Mouse (Mus musculus) myocyte (in vitro differentiated cells): ENCODE data around the gene Prox1. TPM values are rescaled to one million over a fixed set of nuclear protein-coding genes. Genes with fewer than 3 reads are reported as not detected.

Source experiments
- H3K27me3 ChIP-seq: one replicate; pipeline ENCODE4 v1.6.1; 2011; ENCODE audit not compliant: control insufficient read depth, insufficient read depth, insufficient read length
- H3K36me3 ChIP-seq: one replicate; pipeline ENCODE4 v1.6.1; 2011; ENCODE audit not compliant: control insufficient read depth, insufficient read depth
- H3K4me2 ChIP-seq: one replicate; pipeline ENCODE4 v1.6.1; 2011; ENCODE audit warnings: low read depth, control low read depth
- H3K4me3 ChIP-seq: one replicate; pipeline ENCODE4 v1.5.1; 2011; ENCODE audit warnings: mild to moderate bottlenecking, control low read depth, moderate library complexity
- H3K79me2 ChIP-seq: one replicate; pipeline ENCODE4 v1.6.1; 2011; ENCODE audit not compliant: control insufficient read depth, insufficient read depth
- H3ac ChIP-seq: one replicate; pipeline ENCODE4 v1.6.1; 2011; ENCODE audit not compliant: control insufficient read depth, insufficient read length
- CEBPB ChIP-seq: IDR thresholded peaks from 2 replicates; pipeline ENCODE4 v1.6.1; 2011; ENCODE audit warnings: mild to moderate bottlenecking, moderate library complexity; ENCODE audit not compliant: poor library complexity, insufficient read depth, severe bottlenecking
- E2F4 ChIP-seq: IDR thresholded peaks from one replicate; pipeline ENCODE4 v1.6.1; 2011; ENCODE audit warnings: mild to moderate bottlenecking, control low read depth, moderate library complexity; ENCODE audit not compliant: insufficient read depth
- MAX ChIP-seq: IDR thresholded peaks from one replicate; pipeline ENCODE4 v1.6.1; 2011; ENCODE audit warnings: low read depth, mild to moderate bottlenecking, control low read depth
- MYOD1 ChIP-seq, 3 experiments: IDR thresholded peaks; one replicate each; pipeline ENCODE4 v1.6.1; 2011; ENCODE audit warnings: control low read depth in 2 of 3, low read depth in 2 of 3, mild to moderate bottlenecking in 2 of 3, moderate library complexity in 1 of 3; ENCODE audit not compliant: insufficient read length in 2 of 3, control insufficient read depth in 1 of 3
- MYOG ChIP-seq, 3 experiments: IDR thresholded peaks; one replicate each; pipeline ENCODE4 v1.6.1; 2011; ENCODE audit warnings: control low read depth in 2 of 3, low read depth in 2 of 3, mild to moderate bottlenecking in 2 of 3; ENCODE audit not compliant: insufficient read length in 2 of 3, control insufficient read depth in 1 of 3, insufficient read depth in 1 of 3
- POLR2A ChIP-seq: IDR thresholded peaks from one replicate; pipeline ENCODE4 v1.6.1; 2011; ENCODE audit warnings: low read depth, mild to moderate bottlenecking, control low read depth, moderate library complexity; ENCODE audit not compliant: insufficient read length
- POLR2AphosphoS2 ChIP-seq: IDR thresholded peaks from one replicate; pipeline ENCODE4 v1.6.1; 2011; ENCODE audit warnings: low read depth, control low read depth; ENCODE audit not compliant: insufficient read length
- REST ChIP-seq: IDR thresholded peaks from one replicate; pipeline ENCODE4 v1.6.1; 2011; ENCODE audit warnings: mild to moderate bottlenecking, control low read depth, moderate library complexity; ENCODE audit not compliant: insufficient read depth, insufficient read length
- SRF ChIP-seq: IDR thresholded peaks from one replicate; pipeline ENCODE4 v1.6.1; 2011; ENCODE audit warnings: low read depth; ENCODE audit not compliant: control insufficient read depth, insufficient read length
- TCF12 ChIP-seq: IDR thresholded peaks from one replicate; pipeline ENCODE4 v1.6.1; 2011; ENCODE audit warnings: mild to moderate bottlenecking, control low read depth; ENCODE audit not compliant: poor library complexity, insufficient read depth, severe bottlenecking
- TCF3 ChIP-seq: IDR thresholded peaks from one replicate; pipeline ENCODE4 v1.6.1; 2011; ENCODE audit warnings: low read depth, control low read depth; ENCODE audit not compliant: insufficient read length
- USF1 ChIP-seq: IDR thresholded peaks from one replicate; pipeline ENCODE4 v1.6.1; 2011; ENCODE audit warnings: low read depth, mild to moderate bottlenecking, control low read depth, moderate library complexity
- polyA plus RNA-seq: library from polyadenylated mRNA; unstranded; fragments of >200 nt; fragmentation: generic; extraction: Trizol; gene quantifications from one replicate; pipeline ENCODE4 v1.2.1, GENCODE M21; 2012; ENCODE audit warnings: missing spikeins

Prox1 gene
- polyA plus RNA-seq, 1 experiment: 0.13 TPM

DNA sequence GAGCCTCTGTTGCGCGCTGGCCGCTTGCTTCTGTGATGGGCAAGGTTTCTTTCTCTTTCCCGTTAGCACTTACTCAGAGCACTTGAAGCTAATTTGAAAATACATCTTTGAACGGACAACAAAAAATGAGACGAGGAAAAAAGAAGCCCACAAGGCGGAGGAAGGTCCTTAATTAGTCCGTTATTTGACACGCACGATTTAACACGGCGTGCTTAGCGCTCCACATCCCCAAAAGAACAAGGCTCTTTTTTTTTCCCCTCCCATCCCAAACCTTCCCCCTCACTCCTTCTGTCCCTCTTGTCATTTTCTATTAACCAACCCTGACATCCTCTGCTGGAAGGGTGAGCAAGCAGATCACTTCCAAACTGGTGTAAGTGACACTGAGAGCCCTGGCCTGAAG lies 21.5 kb upstream of the Prox1 start:
- H3K27me3 ChIP-seq: no peaks in the 10 kb centered on the region
- H3ac ChIP-seq: no peak overlapping the region
- H3K4me2 ChIP-seq: no peak overlapping the region
- no peaks in the 10 kb centered on the region for H3K79me2 ChIP-seq
- no peak overlapping the region for H3K4me3 ChIP-seq
- H3K36me3 ChIP-seq: no peaks in the 10 kb centered on the region
- TF ChIP-seq CEBPB (no peak), MYOD1 (IDR thresholded peaks at IDR 0.05; ENCODE audit: control insufficient read depth in 1 of 3, insufficient read length in 2 of 3, low read depth in 2 of 3) (no peak), SRF (no peak)

DNA sequence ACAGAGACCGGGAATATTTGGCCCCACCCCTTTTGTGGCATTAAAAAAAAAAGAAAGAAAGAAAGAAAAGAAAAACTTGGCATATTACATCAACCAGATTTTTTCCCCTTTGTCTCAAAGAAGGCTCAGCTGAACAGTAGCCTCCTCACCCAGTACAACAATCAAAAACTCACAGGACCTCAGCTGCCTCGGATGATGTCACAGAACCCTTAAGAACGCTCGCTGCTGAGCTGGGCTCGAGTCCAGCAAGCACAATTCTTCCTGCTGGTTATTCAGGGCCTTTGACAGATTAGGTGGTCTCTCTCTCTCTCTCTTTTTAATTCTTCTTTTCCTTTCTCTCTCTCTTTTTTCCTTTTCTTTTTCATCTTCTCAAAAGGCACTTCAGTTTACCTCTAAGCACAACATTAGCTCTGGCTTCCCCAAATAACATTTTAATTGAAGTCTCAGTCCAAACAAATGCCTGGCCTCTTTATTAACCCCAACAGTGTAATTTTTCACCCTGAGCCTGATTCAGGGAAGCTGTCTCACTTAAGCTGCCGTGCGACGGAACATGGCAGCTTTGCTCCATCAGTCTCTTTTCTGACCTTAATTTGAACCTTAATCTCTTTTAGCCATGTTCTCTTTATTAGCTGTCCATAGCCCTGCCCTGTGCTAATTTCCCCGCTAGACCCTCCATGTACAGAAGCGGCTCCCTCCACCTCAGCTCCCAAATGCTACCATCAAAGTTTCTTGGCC lies 19.9 kb upstream of the Prox1 start:
- Histone ChIP-seq H3K27me3 (no peaks in the 10 kb centered on the region), H3K4me3 (no peak overlapping the region), H3K79me2 (no peaks in the 10 kb centered on the region), H3K36me3 (no peaks in the 10 kb centered on the region), H3K4me2 (no peak overlapping the region), H3ac (no peak overlapping the region)
- TF ChIP-seq MYOG (IDR thresholded peaks at IDR 0.05; ENCODE audit: control insufficient read depth in 1 of 3, insufficient read depth in 1 of 3, insufficient read length in 2 of 3, low read depth in 2 of 3) (no peak), POLR2AphosphoS2 (no peak), SRF (no peak), MYOD1 (IDR thresholded peaks at IDR 0.05; ENCODE audit: control insufficient read depth in 1 of 3, insufficient read length in 2 of 3, low read depth in 2 of 3) (no peak), MAX (no peak), TCF3 (no peak), CEBPB (no peak), REST (no peak)

DNA sequence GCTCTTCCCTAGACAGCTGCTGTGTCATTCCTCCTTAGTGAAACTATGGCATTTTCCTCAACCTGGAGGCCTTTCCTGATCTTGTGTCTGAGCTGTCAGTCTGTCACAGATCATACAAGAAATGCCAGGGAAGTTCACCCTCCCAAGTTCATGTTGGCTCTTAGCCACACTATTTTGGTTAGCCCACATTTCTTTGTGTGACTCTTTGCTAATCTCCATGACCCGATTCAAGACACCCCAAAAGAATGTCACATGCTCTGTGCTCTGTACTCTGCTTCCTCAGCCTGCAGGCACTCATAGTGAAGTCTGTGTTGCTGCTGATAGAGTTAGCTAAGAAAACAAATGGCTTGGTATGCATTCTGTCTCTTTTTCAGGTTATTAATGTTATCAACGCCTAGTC lies 18.6 kb upstream of the Prox1 start:
- Histone ChIP-seq H3K27me3 (no peaks in the 10 kb centered on the region), H3K36me3 (no peaks in the 10 kb centered on the region), H3ac (no peak overlapping the region), H3K4me3 (no peak overlapping the region), H3K79me2 (no peaks in the 10 kb centered on the region), H3K4me2 (no peak overlapping the region)
- no peak for TF ChIP-seq SRF
- no peak for TF ChIP-seq MYOD1 (IDR thresholded peaks at IDR 0.05; ENCODE audit: control insufficient read depth in 1 of 3, insufficient read length in 2 of 3, low read depth in 2 of 3)
- TF ChIP-seq MAX: no peak
- TF ChIP-seq USF1: no peak
- no peak for TF ChIP-seq CEBPB
- no peak for TF ChIP-seq POLR2AphosphoS2
- no peak for TF ChIP-seq POLR2A

DNA sequence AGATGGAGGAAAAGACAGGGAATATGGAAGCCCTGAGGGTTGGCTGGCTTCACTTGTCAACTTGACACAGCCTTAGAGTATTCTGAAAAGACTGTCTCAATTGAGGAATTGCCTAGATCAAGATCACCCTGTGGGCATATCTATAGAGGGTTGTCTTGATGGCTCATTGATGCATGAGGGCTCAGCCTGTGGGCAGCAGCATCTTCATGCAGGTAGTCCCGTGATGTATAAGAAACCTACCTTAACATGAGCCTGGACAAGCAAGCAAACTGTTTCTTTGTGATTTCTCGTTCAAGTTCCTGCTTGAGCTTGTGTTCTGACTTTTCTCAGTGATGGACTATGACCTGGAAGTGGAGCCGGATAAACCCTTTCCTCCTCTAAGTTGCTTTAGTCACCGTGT lies 15.8 kb upstream of the Prox1 start:
- no peak for TF ChIP-seq POLR2AphosphoS2
- no peak overlapping the region for H3K4me2 ChIP-seq
- no peak overlapping the region for H3ac ChIP-seq
- H3K36me3 ChIP-seq: no peaks in the 10 kb centered on the region
- H3K4me3 ChIP-seq: no peak overlapping the region
- H3K79me2 ChIP-seq: no peaks in the 10 kb centered on the region
- no peaks in the 10 kb centered on the region for H3K27me3 ChIP-seq

- H3ac ChIP-seq: no peak overlapping the region
- no peak for TF ChIP-seq POLR2A
- no peak for TF ChIP-seq MYOD1 (IDR thresholded peaks at IDR 0.05; ENCODE audit: control insufficient read depth in 1 of 3, insufficient read length in 2 of 3, low read depth in 2 of 3)
- TF ChIP-seq CEBPB: no peak
- TF ChIP-seq SRF: no peak
- TF ChIP-seq REST: no peak
- no peak for TF ChIP-seq USF1
- H3K36me3 ChIP-seq: no peaks in the 10 kb centered on the region
- no peak overlapping the region for H3K4me3 ChIP-seq
- H3K79me2 ChIP-seq: no peaks in the 10 kb centered on the region
- H3K4me2 ChIP-seq: no peak overlapping the region
- H3K27me3 ChIP-seq: no peaks in the 10 kb centered on the region
Measured at GRCm38 (mm10) chr1:190185284-190185683, 14.8 kb upstream of the Prox1 start.

GRCm38 (mm10) chr1:190183574-190183973 lies 13.1 kb upstream of the Prox1 start:
- Histone ChIP-seq H3K79me2 (no peaks in the 10 kb centered on the region), H3ac (no peak overlapping the region), H3K4me3 (no peak overlapping the region), H3K4me2 (no peak overlapping the region), H3K36me3 (no peaks in the 10 kb centered on the region), H3K27me3 (no peaks in the 10 kb centered on the region)
- TF ChIP-seq MAX: no peak
- no peak for TF ChIP-seq SRF
- no peak for TF ChIP-seq E2F4
- TF ChIP-seq MYOG (IDR thresholded peaks at IDR 0.05; ENCODE audit: control insufficient read depth in 1 of 3, insufficient read depth in 1 of 3, insufficient read length in 2 of 3, low read depth in 2 of 3): no peak
- TF ChIP-seq TCF12: no peak
- no peak for TF ChIP-seq REST
- TF ChIP-seq TCF3: no peak
- no peak for TF ChIP-seq CEBPB
- no peak for TF ChIP-seq USF1
- TF ChIP-seq POLR2AphosphoS2: no peak
- TF ChIP-seq MYOD1 (IDR thresholded peaks at IDR 0.05; ENCODE audit: control insufficient read depth in 1 of 3, insufficient read length in 2 of 3, low read depth in 2 of 3): no peak
- no peak for TF ChIP-seq POLR2A
